Mouse (Mus musculus): ENCODE data around the gene Fasn. TPM values are rescaled to one million over a fixed set of nuclear protein-coding genes. Genes with fewer than 3 reads are reported as not detected.
"Not testable (repeated sequence)": the region's sequence is repeated elsewhere in the genome, so short reads cannot be mapped to it uniquely, and the experiment has no call there.

Gene Fasn
- polyA plus RNA-seq (2011; ENCODE audit: insufficient read length, low read depth, missing spikeins), result 61.2 and 72.6 TPM in 2 replicates

DNA sequence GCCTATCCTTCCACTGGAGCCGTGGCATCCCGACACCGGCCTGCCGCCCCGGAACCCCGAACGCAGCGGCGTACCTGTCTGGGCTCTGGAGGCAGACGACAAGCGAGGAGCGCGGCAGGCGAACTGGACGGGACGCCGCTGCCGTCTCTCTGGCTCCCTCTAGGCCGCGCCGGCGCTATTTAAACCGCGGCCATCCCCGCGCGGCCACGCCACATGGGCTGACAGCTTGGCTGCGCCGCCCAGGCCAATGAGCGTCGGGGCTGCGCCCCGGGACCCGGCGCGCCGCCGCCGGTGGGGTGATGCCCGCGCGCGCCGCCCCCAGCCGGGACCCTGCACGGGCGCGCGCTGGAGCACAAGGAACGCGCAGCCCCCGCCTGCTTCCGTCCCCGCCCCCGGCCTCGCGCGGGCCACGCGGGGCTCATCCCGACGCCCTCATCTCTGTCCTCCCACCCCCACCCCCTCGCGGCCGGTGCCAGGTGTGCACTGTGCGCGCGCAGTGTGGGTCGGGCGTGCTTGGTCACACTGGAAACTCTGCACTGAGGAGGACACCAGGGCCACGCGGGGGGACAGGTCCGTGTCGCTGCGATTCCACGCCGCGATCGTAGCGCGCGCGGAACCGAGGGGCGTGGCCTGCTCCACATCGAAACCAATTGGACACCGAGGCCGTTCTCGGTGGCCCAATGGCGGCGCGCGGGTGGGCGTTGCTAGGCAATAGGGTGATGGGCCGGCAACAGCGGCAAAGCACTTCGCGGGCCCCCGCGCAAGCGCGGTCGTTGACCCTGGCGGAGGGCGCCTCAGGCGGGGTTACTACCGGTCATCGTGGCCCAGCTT, at the start of gene Fasn:
TSS of gene Fasn (minus strand) at position 592 of the 831 bp plus-strand sequence.
- Histone ChIP-seq H3K4me1 (ENCODE audit: control insufficient read depth, insufficient read depth, low read length) (peaks cover 4% of the 10 kb centered on the region; the same call in 1 of the 2 replicates), H3K27ac (ENCODE audit: insufficient read depth, low read length) (peak within 1 kb of the TSS; percentile 72), H3K4me3 (ENCODE audit: insufficient read depth, low read length) (peak within 1 kb of the TSS; percentile 93)
- peak; percentile 52; the same call in 1 of the 2 replicates for TF ChIP-seq CTCF (IDR thresholded peaks at IDR 0.05; ENCODE audit: borderline replicate concordance, insufficient read depth, low read length)
- TF ChIP-seq POLR2A (IDR thresholded peaks at IDR 0.05; ENCODE audit: low read depth, low read length), result peak; percentile 100

DNA sequence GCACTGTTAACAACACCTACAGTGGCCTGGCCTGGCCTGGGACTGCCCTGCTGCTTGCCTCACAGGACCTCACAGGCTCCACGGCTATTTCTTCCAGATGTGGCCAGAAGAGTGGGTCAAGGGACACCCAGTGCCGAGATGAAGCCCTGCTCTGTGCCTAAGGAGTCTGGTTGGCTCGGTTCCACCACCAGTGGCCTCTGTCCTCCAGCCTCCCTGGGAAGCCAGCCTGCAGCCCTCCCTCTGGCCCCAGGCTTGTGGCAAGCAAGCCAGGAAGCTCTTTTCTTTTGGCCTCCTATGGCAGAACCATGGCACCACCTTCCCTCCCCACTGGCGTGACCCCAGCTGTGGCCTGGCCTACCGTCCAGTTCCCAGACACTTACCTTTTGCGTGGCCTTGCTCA, 48.9 kb upstream of the Fasn start:
- no peak overlapping the region for H3K27ac ChIP-seq (ENCODE audit: insufficient read depth, low read length)
- H3K4me1 ChIP-seq (ENCODE audit: control insufficient read depth, insufficient read depth, low read length), result no peaks in the 10 kb centered on the region
- no peak overlapping the region for H3K4me3 ChIP-seq (ENCODE audit: insufficient read depth, low read length)
- TF ChIP-seq CTCF (IDR thresholded peaks at IDR 0.05; ENCODE audit: borderline replicate concordance, insufficient read depth, low read length), result no peak
- TF ChIP-seq POLR2A (IDR thresholded peaks at IDR 0.05; ENCODE audit: low read depth, low read length), result no peak

DNA sequence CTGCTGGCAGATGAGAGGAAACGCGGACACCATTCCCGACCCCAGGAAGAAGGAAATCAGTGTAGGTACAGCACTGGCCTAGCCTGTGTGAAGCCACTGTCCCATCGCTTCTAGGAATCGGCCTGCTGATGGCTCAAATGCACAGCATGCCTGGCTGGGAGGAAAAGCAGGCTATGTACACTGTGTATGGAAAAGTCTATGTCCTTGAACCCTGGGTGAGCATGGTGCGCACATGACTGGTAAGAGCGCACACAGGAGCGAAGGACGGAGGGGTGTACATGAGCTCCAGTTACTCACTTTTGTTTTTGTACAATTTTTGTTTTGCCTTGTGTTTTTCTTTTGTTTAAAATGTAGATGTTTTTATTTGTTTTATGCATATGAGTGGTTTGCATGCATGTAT, 47.2 kb upstream of the Fasn start:
- TF ChIP-seq CTCF (IDR thresholded peaks at IDR 0.05; ENCODE audit: borderline replicate concordance, insufficient read depth, low read length) (no peak), POLR2A (IDR thresholded peaks at IDR 0.05; ENCODE audit: low read depth, low read length) (no peak)
- Histone ChIP-seq H3K27ac (ENCODE audit: insufficient read depth, low read length) (no peak overlapping the region), H3K4me1 (ENCODE audit: control insufficient read depth, insufficient read depth, low read length) (no peaks in the 10 kb centered on the region), H3K4me3 (ENCODE audit: insufficient read depth, low read length) (no peak overlapping the region)

DNA sequence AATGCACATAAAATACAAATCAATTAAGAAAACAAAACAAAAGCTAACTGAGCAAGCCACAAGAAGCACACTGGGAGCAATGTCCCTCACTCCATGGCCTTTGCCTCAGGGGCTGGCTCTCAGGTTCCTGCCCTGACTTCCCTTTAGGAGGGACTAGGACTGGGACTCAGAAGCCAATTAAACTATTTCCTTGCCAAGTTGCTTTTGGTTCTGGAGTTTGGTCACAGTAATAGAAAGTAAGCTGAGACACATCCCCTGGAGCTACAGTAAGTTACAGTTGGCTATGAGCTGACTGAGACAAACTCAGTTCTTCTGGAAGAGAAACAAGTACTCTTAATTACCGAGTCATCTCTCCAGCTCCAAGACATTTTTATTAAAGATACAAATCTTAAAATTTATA, 41.5 kb upstream of the Fasn start:
- TF ChIP-seq POLR2A (IDR thresholded peaks at IDR 0.05; ENCODE audit: low read depth, low read length) (no peak), CTCF (IDR thresholded peaks at IDR 0.05; ENCODE audit: borderline replicate concordance, insufficient read depth, low read length) (no peak)

DNA sequence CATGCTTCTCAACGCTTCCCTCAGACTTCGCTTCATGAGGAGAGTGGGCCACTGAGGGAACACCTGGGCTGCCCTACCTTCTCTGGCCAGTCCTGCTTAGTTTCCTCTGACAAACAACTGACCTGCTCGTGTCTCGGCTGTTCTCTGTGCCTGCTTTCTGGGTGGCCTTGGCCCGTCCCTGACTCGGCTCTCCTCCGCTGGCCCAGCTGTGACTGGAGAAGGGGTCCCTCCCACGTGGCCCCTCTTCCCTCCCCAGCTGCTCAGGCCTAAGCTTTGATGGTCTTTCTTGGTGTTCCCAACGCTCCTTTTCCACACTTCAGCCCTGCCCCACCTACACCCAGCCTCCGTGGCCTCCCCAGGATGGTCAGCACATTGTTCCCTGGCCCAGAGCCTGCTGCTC, 38.5 kb upstream of the Fasn start:
- TF ChIP-seq POLR2A (IDR thresholded peaks at IDR 0.05; ENCODE audit: low read depth, low read length), result no peak
- TF ChIP-seq CTCF (IDR thresholded peaks at IDR 0.05; ENCODE audit: borderline replicate concordance, insufficient read depth, low read length), result no peak
- Histone ChIP-seq H3K27ac (ENCODE audit: insufficient read depth, low read length) (no peak overlapping the region), H3K4me3 (ENCODE audit: insufficient read depth, low read length) (no peak overlapping the region), H3K4me1 (ENCODE audit: control insufficient read depth, insufficient read depth, low read length) (no peaks in the 10 kb centered on the region)

More for the DNA sequence above, 41.5 kb upstream of the Fasn start:
- H3K4me3 ChIP-seq (ENCODE audit: insufficient read depth, low read length), result no peak overlapping the region
- no peak overlapping the region for H3K27ac ChIP-seq (ENCODE audit: insufficient read depth, low read length)
- H3K4me1 ChIP-seq (ENCODE audit: control insufficient read depth, insufficient read depth, low read length), result no peaks in the 10 kb centered on the region

DNA sequence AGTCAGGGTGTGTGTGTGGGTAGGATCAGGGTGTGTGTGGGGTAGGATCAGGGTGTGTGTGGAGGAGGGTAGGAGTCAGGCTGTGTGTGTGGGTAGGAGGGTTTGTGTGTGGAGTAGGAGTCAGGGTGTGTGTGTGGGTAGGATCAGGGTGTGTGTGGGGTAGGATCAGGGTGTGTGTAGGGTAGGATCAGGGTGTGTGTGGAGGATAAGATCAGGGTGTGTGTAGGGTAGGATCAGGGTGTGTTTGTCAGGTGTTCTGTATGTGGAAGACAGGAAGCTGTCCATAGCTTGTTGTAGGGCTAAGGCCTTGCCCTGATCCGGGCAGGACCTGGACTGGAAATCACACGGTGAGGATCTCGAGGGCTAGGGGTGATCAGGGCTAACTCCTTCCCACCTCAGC, 31.6 kb upstream of the Fasn start:
- H3K4me1 ChIP-seq (ENCODE audit: control insufficient read depth, insufficient read depth, low read length); H3K4me3 ChIP-seq (ENCODE audit: insufficient read depth, low read length); H3K27ac ChIP-seq (ENCODE audit: insufficient read depth, low read length): not testable (repeated sequence)

DNA sequence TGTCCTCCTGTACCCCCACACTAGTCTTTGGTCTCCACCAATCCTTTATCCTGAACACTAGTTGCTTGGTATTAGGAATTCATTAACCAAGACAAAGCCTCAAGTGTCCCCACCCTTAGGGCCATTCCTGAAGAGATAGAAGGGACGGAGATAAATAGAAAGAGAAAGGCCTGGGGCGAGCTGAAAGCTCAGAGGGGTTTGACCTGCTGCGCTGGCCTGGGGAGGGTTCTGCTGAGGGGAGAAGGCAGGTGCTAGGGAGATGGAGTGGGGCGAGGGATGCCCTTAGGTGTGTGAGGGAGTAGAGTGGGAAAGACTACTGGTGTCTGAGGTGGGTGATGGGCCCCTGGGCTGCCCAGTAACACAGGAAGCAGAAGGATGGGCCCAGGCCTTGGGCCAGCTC, 29.4 kb upstream of the Fasn start:
- Histone ChIP-seq H3K4me3 (ENCODE audit: insufficient read depth, low read length) (no peak overlapping the region), H3K27ac (ENCODE audit: insufficient read depth, low read length) (no peak overlapping the region), H3K4me1 (ENCODE audit: control insufficient read depth, insufficient read depth, low read length) (peaks cover 3% of the 10 kb centered on the region; the same call in 1 of the 2 replicates)
- TF ChIP-seq CTCF (IDR thresholded peaks at IDR 0.05; ENCODE audit: borderline replicate concordance, insufficient read depth, low read length) (no peak), POLR2A (IDR thresholded peaks at IDR 0.05; ENCODE audit: low read depth, low read length) (no peak)

DNA sequence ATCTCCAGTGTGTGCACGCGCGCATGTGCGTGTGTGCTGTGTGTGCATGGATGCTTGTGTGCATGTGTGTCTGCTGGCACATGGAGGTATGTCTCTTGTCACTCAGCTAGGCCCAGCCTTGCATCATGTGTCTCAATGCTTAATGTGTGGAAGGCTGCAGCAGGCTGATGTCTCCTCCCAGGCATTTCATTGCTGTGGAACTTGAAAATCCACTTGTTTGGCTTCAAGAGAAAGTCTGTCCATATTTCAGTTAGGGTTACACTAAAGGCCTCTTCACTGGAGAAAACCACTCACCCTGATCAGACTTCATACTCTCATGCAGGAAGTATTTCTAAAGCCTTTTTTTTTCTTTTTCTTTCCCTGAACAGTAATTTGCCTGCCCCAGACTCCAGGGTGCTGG, 28.8 kb upstream of the Fasn start:
- H3K4me3 ChIP-seq (ENCODE audit: insufficient read depth, low read length), result no peak overlapping the region
- TF ChIP-seq CTCF (IDR thresholded peaks at IDR 0.05; ENCODE audit: borderline replicate concordance, insufficient read depth, low read length) (no peak), POLR2A (IDR thresholded peaks at IDR 0.05; ENCODE audit: low read depth, low read length) (no peak)
- H3K27ac ChIP-seq (ENCODE audit: insufficient read depth, low read length), result no peak overlapping the region
- peaks cover 3% of the 10 kb centered on the region; the same call in 1 of the 2 replicates for H3K4me1 ChIP-seq (ENCODE audit: control insufficient read depth, insufficient read depth, low read length)

DNA sequence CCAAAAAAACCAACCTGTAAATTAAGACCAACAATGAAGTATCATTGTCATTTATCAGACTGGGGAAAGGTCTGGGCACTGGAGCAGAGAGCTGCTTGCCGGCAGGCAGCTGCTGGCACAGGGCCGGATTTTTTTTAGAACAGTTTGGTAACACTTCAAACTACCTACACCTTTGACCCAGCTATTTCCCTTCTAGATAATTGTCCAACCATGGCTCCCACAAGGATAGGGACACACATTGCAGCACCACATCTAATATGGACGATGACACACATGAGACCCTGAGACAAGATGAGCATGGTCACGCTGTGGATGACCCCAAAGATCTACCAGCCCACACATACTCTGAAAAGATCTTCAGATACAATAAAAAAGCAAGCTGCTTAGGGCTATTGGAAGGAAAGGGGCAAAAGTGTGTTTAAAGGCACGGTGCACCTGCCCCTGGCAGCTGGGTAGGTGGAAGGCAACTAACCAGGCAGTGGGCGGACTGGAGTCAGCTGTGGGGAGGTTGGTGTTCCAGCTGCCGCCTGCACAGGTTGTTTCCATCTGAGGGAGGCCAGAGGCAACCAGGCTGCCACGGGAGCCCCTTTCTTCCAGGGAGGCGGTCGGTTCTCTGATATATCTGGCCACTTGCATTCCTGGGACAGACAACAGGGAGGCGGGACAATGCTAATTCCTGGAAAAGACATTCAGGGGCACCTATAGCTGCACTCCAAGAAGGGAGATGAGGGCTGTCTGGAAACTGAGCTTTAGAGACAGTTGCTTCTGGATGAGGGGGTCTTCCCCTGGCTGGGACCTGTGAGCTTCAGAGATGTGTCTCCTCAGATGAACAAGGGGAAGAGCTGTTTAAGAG, 28.0 kb upstream of the Fasn start:
- Histone ChIP-seq H3K27ac (ENCODE audit: insufficient read depth, low read length) (no peak overlapping the region), H3K4me3 (ENCODE audit: insufficient read depth, low read length) (no peak overlapping the region), H3K4me1 (ENCODE audit: control insufficient read depth, insufficient read depth, low read length) (peaks cover 3% of the 10 kb centered on the region; the same call in 1 of the 2 replicates)
- TF ChIP-seq POLR2A (IDR thresholded peaks at IDR 0.05; ENCODE audit: low read depth, low read length) (no peak), CTCF (IDR thresholded peaks at IDR 0.05; ENCODE audit: borderline replicate concordance, insufficient read depth, low read length) (no peak)

DNA sequence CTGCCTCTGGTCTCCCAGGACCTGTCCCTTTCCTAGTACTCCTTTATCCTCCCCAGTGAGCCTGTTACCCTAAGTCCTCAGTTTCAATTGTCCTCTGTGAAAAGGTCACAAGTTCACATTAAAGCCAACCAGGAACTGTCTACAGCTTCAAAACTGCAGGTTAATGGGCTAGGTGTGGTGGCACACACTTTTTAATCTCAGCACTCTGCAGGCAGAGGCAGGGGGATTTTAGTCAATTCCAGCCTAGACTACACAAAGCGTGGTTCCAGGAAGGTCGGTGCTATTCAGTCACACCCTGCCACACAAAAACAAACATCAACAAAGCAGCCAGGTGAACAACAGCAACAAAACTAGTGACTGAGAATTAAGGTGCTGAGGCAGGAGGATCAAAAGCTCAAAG, 27.2 kb upstream of the Fasn start:
- Histone ChIP-seq H3K4me3 (ENCODE audit: insufficient read depth, low read length) (no peak overlapping the region), H3K27ac (ENCODE audit: insufficient read depth, low read length) (no peak overlapping the region), H3K4me1 (ENCODE audit: control insufficient read depth, insufficient read depth, low read length) (peaks cover 3% of the 10 kb centered on the region; the same call in 1 of the 2 replicates)
- TF ChIP-seq POLR2A (IDR thresholded peaks at IDR 0.05; ENCODE audit: low read depth, low read length) (no peak), CTCF (IDR thresholded peaks at IDR 0.05; ENCODE audit: borderline replicate concordance, insufficient read depth, low read length) (no peak)

All from embryonic fibroblast, embryonic 13.5 days (primary cell).